Mouse (Mus musculus) c-Kit-negative CD71-positive TER-119-positive erythroid progenitor cells, embryonic 14.5 days (primary cell): ENCODE results near the gene Timm23.
A peak's percentile ranks its signal among the peaks of the same experiment; 100 is the strongest.

Source experiments
- DNase-seq: peaks from one replicate; pipeline ENCODE4 v3.0.0-alpha.2; 2013; ENCODE audit warnings: low read depth, low spot score

Gene Timm23

GRCm38 (mm10) chr14:32134293-32134692 lies 67.4 kb downstream of the Timm23 start:
- DNase-seq, result peak; percentile 35

DNA sequence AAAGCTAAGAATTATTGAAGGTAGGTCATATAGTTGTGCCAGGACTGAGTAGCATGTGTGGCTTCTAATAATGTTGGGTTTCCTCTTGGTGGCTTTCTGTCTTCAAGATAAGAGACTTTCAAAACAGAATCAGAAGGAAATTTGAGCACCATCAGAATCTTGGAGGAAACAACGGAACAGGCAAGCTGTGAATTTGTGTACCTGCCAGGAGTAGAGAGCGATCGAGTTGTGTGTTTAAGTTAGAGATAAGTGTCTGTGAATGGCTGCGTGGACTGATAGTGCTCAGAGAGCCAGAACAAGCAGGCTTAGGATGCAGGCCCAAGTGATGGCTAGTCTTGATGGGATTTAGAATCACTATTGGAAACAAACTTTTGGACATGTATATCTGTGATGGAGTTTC lies 69.9 kb downstream of the Timm23 start:
- DNase-seq, result peak; percentile 31
